Mouse (Mus musculus): Measurements from ENCODE around the gene Rad9a. TPM values are rescaled to one million over a fixed set of nuclear protein-coding genes. Genes with fewer than 3 reads are reported as not detected.

Gene Rad9a
- polyA plus RNA-seq, 1 experiment = 39.8 TPM

- WGBS = 14% methylated on average over 11 of the region's 11 CpGs
- Histone ChIP-seq H3K27ac (ENCODE audit: control insufficient read depth, insufficient read depth, low read depth, low read length, poor library complexity) (peak overlapping the region; percentile 62), H3K4me1 (ENCODE audit: control insufficient read depth, insufficient read depth, low read length) (peaks cover 19% of the 10 kb centered on the region), H3K4me3 (replicated peaks; ENCODE audit: control insufficient read depth, low read depth, low read length) (no peak overlapping the region)
- TF ChIP-seq CTCF (IDR thresholded peaks at IDR 0.05; ENCODE audit: control insufficient read depth, insufficient read depth, low read length) (no peak), POLR2A (IDR thresholded peaks at IDR 0.05; ENCODE audit: borderline replicate concordance, control insufficient read depth, low read depth, low read length) (peak; percentile 54; the same call in 1 of the 2 replicates)
Observed at GRCm38 (mm10) chr19:4222165-4222564, 20.7 kb upstream of the Rad9a start.

GRCm38 (mm10) chr19:4220957-4221743 is 19.7 kb upstream of the Rad9a start:
- TF ChIP-seq POLR2A (IDR thresholded peaks at IDR 0.05; ENCODE audit: borderline replicate concordance, control insufficient read depth, low read depth, low read length) = no peak
- TF ChIP-seq CTCF (IDR thresholded peaks at IDR 0.05; ENCODE audit: control insufficient read depth, insufficient read depth, low read length) = no peak
- no peak overlapping the region for H3K4me3 ChIP-seq (replicated peaks; ENCODE audit: control insufficient read depth, low read depth, low read length)
- 14% methylated on average over 14 of the region's 14 CpGs for WGBS
- H3K27ac ChIP-seq (ENCODE audit: control insufficient read depth, insufficient read depth, low read depth, low read length, poor library complexity) = peak overlapping the region; percentile 62
- peaks cover 16% of the 10 kb centered on the region for H3K4me1 ChIP-seq (ENCODE audit: control insufficient read depth, insufficient read depth, low read length)

- no peak for TF ChIP-seq POLR2A (IDR thresholded peaks at IDR 0.05; ENCODE audit: borderline replicate concordance, control insufficient read depth, low read depth, low read length)
- TF ChIP-seq CTCF (IDR thresholded peaks at IDR 0.05; ENCODE audit: control insufficient read depth, insufficient read depth, low read length) = no peak
- WGBS = 18% methylated on average over 4 of the region's 4 CpGs
- Histone ChIP-seq H3K27ac (ENCODE audit: control insufficient read depth, insufficient read depth, low read depth, low read length, poor library complexity) (peak overlapping the region; percentile 26), H3K4me3 (replicated peaks; ENCODE audit: control insufficient read depth, low read depth, low read length) (no peak overlapping the region), H3K4me1 (ENCODE audit: control insufficient read depth, insufficient read depth, low read length) (peaks cover 17% of the 10 kb centered on the region)
Observed at GRCm38 (mm10) chr19:4220416-4220815, 19.0 kb upstream of the Rad9a start.

DNA sequence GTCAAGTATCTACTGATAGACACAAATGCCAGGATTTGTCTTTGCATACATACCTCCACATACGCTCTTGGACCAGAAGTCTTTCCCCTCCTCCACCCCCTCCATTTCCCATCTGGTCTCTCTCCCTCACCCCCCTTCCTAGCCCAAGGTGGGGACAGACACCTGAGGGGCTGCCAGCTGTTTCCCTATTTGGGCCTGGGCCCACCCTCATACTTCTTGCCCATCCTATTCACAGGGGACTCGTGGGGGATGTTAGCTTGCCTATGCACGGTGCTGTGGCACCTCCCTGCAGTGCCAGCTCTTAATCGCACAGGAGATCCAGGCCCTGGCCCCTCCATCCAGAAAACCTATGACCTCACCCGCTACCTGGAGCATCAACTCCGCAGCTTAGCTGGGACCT is 18.5 kb upstream of the Rad9a start:
- peak overlapping the region; percentile 26 for H3K27ac ChIP-seq (ENCODE audit: control insufficient read depth, insufficient read depth, low read depth, low read length, poor library complexity)
- 65% methylated on average over 6 of the region's 6 CpGs for whole genome bisulfite sequencing
- H3K4me3 ChIP-seq (replicated peaks; ENCODE audit: control insufficient read depth, low read depth, low read length) = no peak overlapping the region
- peaks cover 17% of the 10 kb centered on the region for H3K4me1 ChIP-seq (ENCODE audit: control insufficient read depth, insufficient read depth, low read length)
- no peak for TF ChIP-seq CTCF (IDR thresholded peaks at IDR 0.05; ENCODE audit: control insufficient read depth, insufficient read depth, low read length)
- TF ChIP-seq POLR2A (IDR thresholded peaks at IDR 0.05; ENCODE audit: borderline replicate concordance, control insufficient read depth, low read depth, low read length) = no peak

DNA sequence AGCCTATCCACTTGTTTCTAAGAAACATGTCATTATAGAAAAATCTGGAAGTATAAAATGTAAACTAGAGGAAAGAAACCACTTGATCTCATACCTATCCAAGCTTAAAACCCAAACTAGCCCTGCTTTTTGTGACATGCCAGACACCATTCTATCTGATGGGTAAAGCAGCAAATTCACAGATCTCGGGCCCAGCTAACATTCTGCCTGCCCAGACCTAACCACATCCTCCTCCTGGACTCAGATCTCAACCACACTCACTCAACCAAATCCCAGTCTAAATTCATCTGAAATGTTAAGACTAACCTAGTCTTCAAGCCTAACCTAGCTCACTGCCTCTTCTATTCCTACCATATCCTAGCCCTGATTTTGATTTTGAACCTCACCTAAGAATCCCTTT is 17.3 kb upstream of the Rad9a start:
- Histone ChIP-seq H3K4me1 (ENCODE audit: control insufficient read depth, insufficient read depth, low read length) (peaks cover 18% of the 10 kb centered on the region), H3K4me3 (replicated peaks; ENCODE audit: control insufficient read depth, low read depth, low read length) (no peak overlapping the region), H3K27ac (ENCODE audit: control insufficient read depth, insufficient read depth, low read depth, low read length, poor library complexity) (peak overlapping the region; percentile 42; the same call in 1 of the 2 replicates)
- WGBS = 3% methylated on average over 1 of the region's 1 CpGs
- TF ChIP-seq CTCF (IDR thresholded peaks at IDR 0.05; ENCODE audit: control insufficient read depth, insufficient read depth, low read length) = no peak
- no peak for TF ChIP-seq POLR2A (IDR thresholded peaks at IDR 0.05; ENCODE audit: borderline replicate concordance, control insufficient read depth, low read depth, low read length)

DNA sequence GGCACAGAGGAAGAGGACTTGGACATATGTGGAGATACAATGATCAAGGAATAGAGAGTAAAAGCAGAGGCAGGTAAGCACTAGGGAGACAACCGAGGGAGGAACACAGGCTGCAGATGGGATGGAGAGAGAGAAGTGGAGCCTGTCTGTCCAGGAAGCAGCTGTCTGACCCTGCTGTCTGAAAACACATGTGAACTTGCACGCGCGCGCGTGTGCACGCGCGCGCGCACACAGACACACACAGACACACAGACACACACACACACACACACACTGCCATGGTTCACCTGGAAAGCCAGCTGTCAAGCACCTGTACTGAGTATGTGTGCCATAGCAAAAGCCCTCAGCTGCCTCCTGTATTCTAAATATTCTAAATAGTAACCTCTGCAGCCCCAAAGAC is 16.8 kb upstream of the Rad9a start:
- TF ChIP-seq CTCF (IDR thresholded peaks at IDR 0.05; ENCODE audit: control insufficient read depth, insufficient read depth, low read length) = no peak
- TF ChIP-seq POLR2A (IDR thresholded peaks at IDR 0.05; ENCODE audit: borderline replicate concordance, control insufficient read depth, low read depth, low read length) = no peak
- Histone ChIP-seq H3K4me1 (ENCODE audit: control insufficient read depth, insufficient read depth, low read length) (peaks cover 19% of the 10 kb centered on the region), H3K27ac (ENCODE audit: control insufficient read depth, insufficient read depth, low read depth, low read length, poor library complexity) (peak overlapping the region; percentile 42), H3K4me3 (replicated peaks; ENCODE audit: control insufficient read depth, low read depth, low read length) (no peak overlapping the region)
- 39% methylated on average over 11 of the region's 11 CpGs for WGBS

DNA sequence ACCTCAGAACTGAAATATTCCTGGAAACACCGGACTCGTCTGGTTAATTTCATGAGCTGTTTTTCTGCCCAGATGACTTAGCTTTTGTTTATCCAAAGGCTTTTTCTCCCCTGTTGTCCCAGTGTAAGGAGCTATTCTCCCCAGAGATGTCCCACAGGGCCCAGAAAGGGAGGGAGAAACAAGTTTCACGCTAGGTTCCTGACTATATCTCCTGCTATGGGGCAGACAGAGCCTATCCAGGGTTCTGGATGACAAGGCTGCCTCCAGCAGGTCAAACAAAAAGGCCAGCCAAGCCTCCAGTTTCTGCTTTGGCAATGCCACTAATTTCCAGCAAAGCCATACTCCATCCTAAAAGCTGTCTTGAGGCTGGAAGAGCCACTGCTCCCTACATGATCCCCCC is 16.4 kb upstream of the Rad9a start:
- 73% methylated on average over 3 of the region's 3 CpGs for WGBS

GRCm38 (mm10) chr19:4217140-4217539 is 15.7 kb upstream of the Rad9a start:
- Histone ChIP-seq H3K4me1 (ENCODE audit: control insufficient read depth, insufficient read depth, low read length) (peaks cover 14% of the 10 kb centered on the region), H3K4me3 (replicated peaks; ENCODE audit: control insufficient read depth, low read depth, low read length) (no peak overlapping the region), H3K27ac (ENCODE audit: control insufficient read depth, insufficient read depth, low read depth, low read length, poor library complexity) (no peak overlapping the region)
- 52% methylated on average over 5 of the region's 5 CpGs for WGBS
- TF ChIP-seq CTCF (IDR thresholded peaks at IDR 0.05; ENCODE audit: control insufficient read depth, insufficient read depth, low read length) (no peak), POLR2A (IDR thresholded peaks at IDR 0.05; ENCODE audit: borderline replicate concordance, control insufficient read depth, low read depth, low read length) (no peak)

More for the DNA sequence above, 16.4 kb upstream of the Rad9a start:
- TF ChIP-seq POLR2A (IDR thresholded peaks at IDR 0.05; ENCODE audit: borderline replicate concordance, control insufficient read depth, low read depth, low read length) (no peak), CTCF (IDR thresholded peaks at IDR 0.05; ENCODE audit: control insufficient read depth, insufficient read depth, low read length) (no peak)
- Histone ChIP-seq H3K27ac (ENCODE audit: control insufficient read depth, insufficient read depth, low read depth, low read length, poor library complexity) (peak overlapping the region; percentile 42; the same call in 1 of the 2 replicates), H3K4me1 (ENCODE audit: control insufficient read depth, insufficient read depth, low read length) (peaks cover 19% of the 10 kb centered on the region), H3K4me3 (replicated peaks; ENCODE audit: control insufficient read depth, low read depth, low read length) (no peak overlapping the region)

All from bone marrow, adult 2 months (tissue).